Mouse (Mus musculus) lung, postnatal 0 days (tissue): Measurements from ENCODE around the gene Slc12a7.

Source experiments
- CTCF ChIP-seq: IDR thresholded peaks from 2 replicates; pipeline ENCODE4 v1.5.1; 2016; ENCODE audit warnings: antibody characterized with exemption, mild to moderate bottlenecking
- EP300 ChIP-seq: IDR thresholded peaks from 2 replicates; pipeline ENCODE4 v1.6.1; 2016; ENCODE audit warnings: antibody characterized with exemption, mild to moderate bottlenecking, control low read depth

DNA sequence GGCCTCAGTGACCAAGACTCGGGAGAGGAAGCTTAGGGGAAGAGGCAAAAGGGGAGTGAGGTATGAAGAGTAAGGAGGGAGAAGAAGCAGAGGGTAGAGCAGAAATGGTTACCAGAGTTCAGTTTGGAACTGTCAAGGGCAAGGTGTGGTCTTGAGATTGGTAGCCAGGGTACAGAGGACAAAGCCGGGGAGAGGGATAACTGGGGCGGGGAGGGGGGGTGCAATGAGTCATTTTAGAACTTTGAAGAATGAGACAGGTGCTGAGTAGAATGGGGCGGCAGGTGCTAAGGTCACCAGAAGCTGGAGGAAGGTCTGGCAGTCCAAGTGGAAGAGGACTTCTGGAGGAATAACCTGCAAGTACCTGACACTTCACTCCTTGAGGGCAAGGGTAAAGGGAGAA, 19.7 kb upstream of the Slc12a7 start:
- no peak for TF ChIP-seq CTCF
- no peak for TF ChIP-seq EP300
